Mouse (Mus musculus): ENCODE data around the gene Rin3. TPM values are rescaled to one million over a fixed set of nuclear protein-coding genes. Genes with fewer than 3 reads are reported as not detected.

The Rin3 gene
- polyA plus RNA-seq, 1 experiment from 2014 or later, result 9.0 TPM

DNA sequence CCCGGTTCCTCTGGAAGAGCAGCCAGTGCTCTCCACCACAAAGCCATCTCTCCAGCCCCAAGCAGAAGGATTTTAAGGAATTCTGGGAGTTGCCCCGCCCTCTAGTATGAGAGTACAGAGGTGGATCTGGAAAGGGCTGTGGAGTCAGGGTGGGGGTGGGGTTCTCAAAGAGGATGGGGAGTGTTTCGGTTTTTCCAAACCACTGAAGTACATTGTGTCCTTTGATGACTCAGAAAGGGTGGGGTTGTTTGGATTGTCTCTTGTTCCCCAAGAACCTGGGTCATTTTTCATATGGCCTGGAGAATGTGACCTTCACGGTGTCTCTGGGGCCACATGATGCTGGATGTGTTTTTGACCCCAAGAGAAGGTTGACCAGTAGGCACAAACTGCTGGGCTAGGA is 45.2 kb downstream of the Rin3 start:
- no peak overlapping the region for H3K4me3 ChIP-seq
- H3K27ac ChIP-seq, result no peak overlapping the region
- no peaks in the 10 kb centered on the region for H3K9me3 ChIP-seq
- DNase-seq (ENCODE audit: low spot score), result no peak
- H3K4me1 ChIP-seq, result peaks cover 6% of the 10 kb centered on the region; the same call in 1 of the 2 replicates
- peaks cover 13% of the 10 kb centered on the region; the same call in 1 of the 2 replicates for H3K36me3 ChIP-seq
- no peaks in the 10 kb centered on the region for H3K27me3 ChIP-seq (ENCODE audit: insufficient read depth, poor library complexity, severe bottlenecking)
- WGBS, result 89% methylated on average over 4 of the region's 4 CpGs

DNA sequence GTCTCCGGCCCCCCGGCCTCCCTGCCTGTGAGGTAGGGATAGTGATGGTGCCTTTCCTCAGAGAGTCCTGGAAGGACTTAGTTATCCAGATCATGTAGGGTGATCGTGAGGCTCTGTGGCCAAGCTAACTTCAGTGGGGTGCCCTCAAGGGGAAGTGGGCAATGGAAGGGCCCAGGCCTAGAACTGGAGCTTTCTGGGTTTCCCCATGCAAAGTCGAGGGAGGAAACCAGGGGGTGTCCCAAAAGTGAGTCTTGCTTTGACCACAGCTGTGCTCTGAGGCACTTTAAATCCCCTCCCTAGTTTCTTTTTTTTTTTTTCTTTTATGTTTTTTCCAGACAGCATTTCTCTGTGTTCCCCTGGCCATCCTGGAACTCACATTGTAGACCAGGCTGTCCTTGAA is 47.3 kb downstream of the Rin3 start:
- no peak overlapping the region for H3K27ac ChIP-seq
- H3K4me1 ChIP-seq, result no peaks in the 10 kb centered on the region
- no peaks in the 10 kb centered on the region for H3K27me3 ChIP-seq (ENCODE audit: insufficient read depth, poor library complexity, severe bottlenecking)
- no peaks in the 10 kb centered on the region for H3K9me3 ChIP-seq
- H3K4me3 ChIP-seq, result no peak overlapping the region
- DNase-seq (ENCODE audit: low spot score), result no peak
- peaks cover 13% of the 10 kb centered on the region; the same call in 1 of the 2 replicates for H3K36me3 ChIP-seq
- 85% methylated on average over 4 of the region's 4 CpGs for WGBS

DNA sequence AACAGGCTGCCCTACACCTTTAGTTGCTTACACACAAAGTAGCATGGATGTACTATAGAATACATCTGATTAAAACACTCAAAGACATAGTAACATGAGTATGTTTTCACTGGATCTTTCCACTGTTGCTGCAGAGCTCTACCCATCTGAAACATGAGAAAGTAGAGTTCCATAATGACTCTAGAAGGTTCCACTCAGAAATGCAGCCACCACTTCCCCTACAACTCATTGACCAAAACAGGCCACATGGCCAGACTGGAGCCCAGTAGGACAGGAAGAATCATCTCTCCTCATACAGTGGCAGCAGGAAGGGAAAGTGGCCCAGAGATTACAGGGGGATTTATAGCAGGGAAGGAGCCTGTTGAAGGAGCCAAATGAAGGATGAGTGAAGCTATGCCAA is 47.9 kb downstream of the Rin3 start:
- H3K36me3 ChIP-seq, result peaks cover 10% of the 10 kb centered on the region; the same call in 1 of the 2 replicates
- no peaks in the 10 kb centered on the region for H3K9me3 ChIP-seq
- no peak overlapping the region for H3K4me3 ChIP-seq
- no peaks in the 10 kb centered on the region for H3K4me1 ChIP-seq
- H3K27me3 ChIP-seq (ENCODE audit: insufficient read depth, poor library complexity, severe bottlenecking), result no peaks in the 10 kb centered on the region
- DNase-seq (ENCODE audit: low spot score), result no peak
- no peak overlapping the region for H3K27ac ChIP-seq

DNA sequence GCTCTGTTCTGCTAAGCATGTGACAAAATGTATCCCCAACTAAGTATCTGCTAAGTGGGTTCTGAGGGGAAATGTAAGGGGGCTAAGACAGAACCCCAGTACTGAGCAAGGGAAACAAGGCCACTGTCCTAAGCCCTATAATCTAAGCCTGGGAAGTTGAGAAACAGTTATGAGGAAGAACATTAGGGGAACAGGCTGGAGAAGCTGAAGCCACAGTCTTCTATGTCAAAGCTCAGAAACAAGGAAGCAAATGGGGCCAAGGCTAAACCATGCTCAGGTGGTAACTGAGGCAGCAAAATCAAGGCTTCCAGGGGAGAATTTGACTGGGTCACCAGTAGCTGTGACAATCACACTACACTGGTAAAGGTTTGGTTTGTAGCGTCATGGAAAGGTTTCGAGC is 50.3 kb downstream of the Rin3 start:
- peaks cover 2% of the 10 kb centered on the region; the same call in 1 of the 2 replicates for H3K36me3 ChIP-seq
- 94% methylated on average over 2 of the region's 2 CpGs for WGBS
- no peaks in the 10 kb centered on the region for H3K9me3 ChIP-seq
- H3K27ac ChIP-seq, result no peak overlapping the region
- no peak overlapping the region for H3K4me3 ChIP-seq
- H3K27me3 ChIP-seq (ENCODE audit: insufficient read depth, poor library complexity, severe bottlenecking), result no peaks in the 10 kb centered on the region
- no peak for DNase-seq (ENCODE audit: low spot score)
- H3K4me1 ChIP-seq, result no peaks in the 10 kb centered on the region

- WGBS, result 71% methylated on average over 2 of the region's 2 CpGs
- Histone ChIP-seq H3K27ac (no peak overlapping the region), H3K4me1 (peaks cover 31% of the 10 kb centered on the region), H3K36me3 (no peaks in the 10 kb centered on the region), H3K27me3 (ENCODE audit: insufficient read depth, poor library complexity, severe bottlenecking) (no peaks in the 10 kb centered on the region), H3K4me3 (no peak overlapping the region), H3K9me3 (no peaks in the 10 kb centered on the region)
- no peak for DNase-seq (ENCODE audit: low spot score)
These were observed 56.2 kb downstream of the Rin3 start for GRCm38 (mm10) chr12:102339085-102339484.

- no peaks in the 10 kb centered on the region for H3K27me3 ChIP-seq (ENCODE audit: insufficient read depth, poor library complexity, severe bottlenecking)
- DNase-seq (ENCODE audit: low spot score), result no peak
- H3K9me3 ChIP-seq, result no peaks in the 10 kb centered on the region
- H3K4me3 ChIP-seq, result no peak overlapping the region
- H3K4me1 ChIP-seq, result peaks cover 40% of the 10 kb centered on the region
- H3K27ac ChIP-seq, result no peak overlapping the region
- 90% methylated on average over 6 of the region's 6 CpGs for WGBS
- H3K36me3 ChIP-seq, result no peaks in the 10 kb centered on the region
These were observed 57.6 kb downstream of the Rin3 start for GRCm38 (mm10) chr12:102340471-102340870.

DNA sequence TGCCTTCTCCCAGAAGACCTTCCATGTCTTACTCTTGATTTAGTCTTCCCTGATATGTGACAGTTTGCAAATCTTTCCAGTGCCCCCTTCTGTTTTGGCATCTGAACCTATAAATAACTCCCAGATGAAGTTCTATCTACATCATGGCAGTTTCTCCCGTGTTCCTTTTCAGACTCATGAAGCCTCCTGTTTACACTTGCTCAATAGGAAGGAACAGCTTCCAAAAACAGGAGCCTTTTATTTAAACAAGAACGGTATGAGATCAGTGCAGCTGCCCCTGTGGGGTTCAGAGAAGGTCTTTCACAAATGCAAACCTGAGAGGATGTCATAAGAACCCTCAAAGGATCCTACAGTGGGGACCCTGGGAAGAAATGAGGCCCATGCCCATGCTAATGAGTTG is 59.3 kb downstream of the Rin3 start:
- Histone ChIP-seq H3K27ac (peak overlapping the region; percentile 52; the same call in 1 of the 2 replicates), H3K36me3 (no peaks in the 10 kb centered on the region), H3K27me3 (ENCODE audit: insufficient read depth, poor library complexity, severe bottlenecking) (no peaks in the 10 kb centered on the region), H3K4me1 (peaks cover 40% of the 10 kb centered on the region), H3K9me3 (no peaks in the 10 kb centered on the region), H3K4me3 (no peak overlapping the region)
- DNase-seq (ENCODE audit: low spot score), result no peak
- WGBS, result 50% methylated on average over 2 of the region's 2 CpGs

- H3K27ac ChIP-seq, result peak overlapping the region; percentile 52
- DNase-seq (ENCODE audit: low spot score), result no peak
- 46% methylated on average over 3 of the region's 3 CpGs for WGBS
- no peaks in the 10 kb centered on the region for H3K27me3 ChIP-seq (ENCODE audit: insufficient read depth, poor library complexity, severe bottlenecking)
- peaks cover 40% of the 10 kb centered on the region for H3K4me1 ChIP-seq
- H3K4me3 ChIP-seq, result no peak overlapping the region
- no peaks in the 10 kb centered on the region for H3K36me3 ChIP-seq
- H3K9me3 ChIP-seq, result no peaks in the 10 kb centered on the region
These were observed 59.8 kb downstream of the Rin3 start for GRCm38 (mm10) chr12:102342602-102343001.

- Histone ChIP-seq H3K4me3 (no peak overlapping the region), H3K9me3 (no peaks in the 10 kb centered on the region), H3K27ac (peak overlapping the region; percentile 29; the same call in 1 of the 2 replicates), H3K36me3 (no peaks in the 10 kb centered on the region), H3K4me1 (peaks cover 40% of the 10 kb centered on the region), H3K27me3 (ENCODE audit: insufficient read depth, poor library complexity, severe bottlenecking) (no peaks in the 10 kb centered on the region)
- no peak for DNase-seq (ENCODE audit: low spot score)
- 57% methylated on average over 14 of the region's 14 CpGs for WGBS
These were observed 62.4 kb downstream of the Rin3 start for GRCm38 (mm10) chr12:102345031-102345815.

DNA sequence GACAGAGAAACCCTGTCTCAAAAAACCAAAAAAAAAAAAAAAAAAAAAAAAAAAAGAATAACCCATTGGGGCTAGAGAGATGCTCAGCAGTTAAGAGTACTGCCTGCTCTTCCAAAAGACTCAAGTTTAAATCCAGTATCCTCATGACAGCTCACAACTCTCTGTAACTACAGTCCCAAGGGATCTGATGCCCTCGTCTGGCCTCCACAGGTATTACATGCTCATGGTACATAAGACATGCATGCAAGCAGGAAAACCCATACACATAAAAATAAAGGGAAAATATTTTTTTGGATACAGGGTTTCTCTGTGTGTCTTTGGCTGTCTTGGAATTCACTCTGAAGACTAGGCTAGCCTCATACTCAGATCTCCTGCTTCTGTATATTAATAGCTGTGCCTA is 63.7 kb downstream of the Rin3 start:
- H3K36me3 ChIP-seq, result no peaks in the 10 kb centered on the region; the same call in 1 of the 2 replicates
- H3K4me1 ChIP-seq, result peaks cover 35% of the 10 kb centered on the region
- H3K9me3 ChIP-seq, result no peaks in the 10 kb centered on the region
- 20% methylated on average over 1 of the region's 1 CpGs for WGBS
- no peak for DNase-seq (ENCODE audit: low spot score)
- no peak overlapping the region for H3K4me3 ChIP-seq
- H3K27ac ChIP-seq, result no peak overlapping the region
- no peaks in the 10 kb centered on the region for H3K27me3 ChIP-seq (ENCODE audit: insufficient read depth, poor library complexity, severe bottlenecking)

DNA sequence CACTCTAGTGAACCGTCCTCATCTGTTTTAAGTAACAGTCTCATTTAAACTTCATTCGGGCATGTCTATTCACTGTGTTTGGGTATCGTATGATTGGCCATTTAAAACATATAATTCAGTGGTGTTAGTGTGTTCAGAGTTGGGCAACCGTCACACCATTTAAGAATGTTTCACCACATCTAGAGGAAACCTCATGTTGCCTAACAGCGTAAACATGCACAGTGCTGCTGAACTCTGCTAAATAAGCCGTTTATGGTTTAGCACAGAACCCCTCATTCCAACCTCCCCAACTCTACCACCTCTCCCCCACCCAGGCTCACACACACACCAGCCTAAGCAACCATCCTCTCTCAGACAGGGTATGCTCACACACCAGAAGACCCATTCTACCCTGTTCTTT is 65.6 kb downstream of the Rin3 start:
- no peak overlapping the region for H3K27ac ChIP-seq
- no peaks in the 10 kb centered on the region for H3K9me3 ChIP-seq
- H3K4me3 ChIP-seq, result no peak overlapping the region
- no peak for DNase-seq (ENCODE audit: low spot score)
- peaks cover 15% of the 10 kb centered on the region for H3K4me1 ChIP-seq
- peaks cover 6% of the 10 kb centered on the region; the same call in 1 of the 2 replicates for H3K36me3 ChIP-seq
- 90% methylated on average over 6 of the region's 6 CpGs for WGBS
- H3K27me3 ChIP-seq (ENCODE audit: insufficient read depth, poor library complexity, severe bottlenecking), result no peaks in the 10 kb centered on the region

DNA sequence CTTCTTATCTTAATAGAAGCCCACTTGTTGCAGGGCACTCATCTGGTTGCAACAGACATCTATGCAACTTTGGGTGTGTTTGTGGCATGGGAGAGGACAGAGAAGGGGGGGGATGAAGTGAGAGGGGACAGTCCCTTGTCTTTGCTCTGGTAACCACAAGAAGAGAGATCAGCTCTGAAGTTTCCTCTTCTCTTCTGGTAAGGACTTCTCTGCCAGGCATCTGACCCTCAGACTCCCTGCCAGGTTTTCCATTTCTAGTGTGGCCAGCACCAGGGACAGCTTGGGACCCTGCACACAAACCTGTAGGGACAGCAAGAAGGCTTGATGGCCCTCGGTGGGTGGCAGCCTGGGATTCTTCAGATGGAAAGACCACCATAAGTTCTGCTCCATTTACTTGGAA is 68.1 kb downstream of the Rin3 start:
- H3K36me3 ChIP-seq, result peaks cover 11% of the 10 kb centered on the region
- 100% methylated on average over 1 of the region's 1 CpGs for WGBS

DNA sequence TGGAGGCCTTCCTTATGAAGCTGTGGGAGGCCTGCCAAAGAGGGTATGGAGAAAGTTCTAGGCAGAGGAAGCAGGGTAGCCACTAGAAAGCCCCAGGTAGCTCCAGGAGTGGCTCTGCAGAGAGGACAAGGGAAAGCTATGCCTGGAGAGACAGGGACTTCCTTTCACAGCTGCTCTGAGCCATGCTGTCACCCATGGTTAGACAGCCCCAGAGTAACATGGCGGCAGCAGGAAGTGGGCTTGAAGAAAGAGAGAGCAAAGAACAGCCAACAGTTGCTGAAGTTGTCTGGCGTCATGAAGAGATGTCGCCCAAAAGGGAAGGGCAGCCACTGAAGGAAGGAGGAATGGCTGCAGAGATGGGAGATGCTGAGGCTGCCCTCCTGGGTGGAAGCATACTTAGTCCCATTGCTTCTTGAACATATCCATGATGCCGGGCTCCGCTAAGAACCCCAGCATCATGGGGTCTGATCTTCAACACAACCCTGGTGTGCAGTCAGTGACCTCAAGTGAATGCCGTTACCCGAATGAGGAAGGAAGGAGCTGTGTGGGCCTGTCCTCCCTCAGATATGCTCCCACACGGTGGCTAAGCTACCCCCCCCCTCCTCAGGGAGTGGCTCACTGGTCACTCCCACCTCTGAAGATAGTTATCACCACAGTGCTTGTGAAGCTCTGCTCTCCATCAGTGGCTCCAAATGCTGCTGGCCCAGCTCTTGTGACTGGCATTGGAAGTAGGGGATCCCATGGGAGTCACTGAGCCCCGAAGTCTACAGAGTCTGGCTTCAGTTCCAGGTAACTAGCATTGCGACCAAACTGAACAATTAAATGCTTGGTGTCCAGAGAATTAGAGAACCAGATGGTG is 71.5 kb downstream of the Rin3 start:
- DNase-seq (ENCODE audit: low spot score), result no peak
- Histone ChIP-seq H3K4me1 (no peaks in the 10 kb centered on the region), H3K36me3 (peaks cover 22% of the 10 kb centered on the region), H3K4me3 (no peak overlapping the region), H3K27me3 (ENCODE audit: insufficient read depth, poor library complexity, severe bottlenecking) (no peaks in the 10 kb centered on the region), H3K9me3 (no peaks in the 10 kb centered on the region), H3K27ac (no peak overlapping the region)
- 80% methylated on average over 10 of the region's 10 CpGs for WGBS

More for the DNA sequence above, 68.1 kb downstream of the Rin3 start:
- Histone ChIP-seq H3K27ac (no peak overlapping the region), H3K4me1 (no peaks in the 10 kb centered on the region), H3K27me3 (ENCODE audit: insufficient read depth, poor library complexity, severe bottlenecking) (no peaks in the 10 kb centered on the region), H3K9me3 (no peaks in the 10 kb centered on the region), H3K4me3 (no peak overlapping the region)
- DNase-seq (ENCODE audit: low spot score), result no peak

Measured in heart, embryonic 10.5 days (tissue).